Mouse (Mus musculus): ENCODE measurements around the gene Rnf220.

The Rnf220 gene

DNA sequence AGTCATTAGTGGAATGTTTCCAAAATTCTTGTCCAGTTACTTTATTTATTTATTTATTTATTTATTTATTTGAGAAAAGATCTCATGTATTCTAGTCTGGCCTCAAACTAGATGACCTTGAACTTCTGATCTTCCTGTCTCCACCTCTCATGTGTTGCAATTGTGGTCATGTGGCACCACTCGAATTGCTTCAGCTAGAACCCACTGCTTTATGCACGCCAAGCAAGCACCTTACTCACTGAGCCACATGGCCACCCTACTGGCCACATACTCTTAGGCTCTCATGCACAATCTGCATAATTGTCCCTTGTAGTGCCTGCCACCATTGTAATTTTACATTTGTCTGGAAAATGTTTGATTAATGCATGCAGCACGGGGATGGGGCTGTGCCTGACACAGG, 57.9 kb downstream of the Rnf220 start:
- no peaks in the 10 kb centered on the region for H3K9me3 ChIP-seq (ENCODE audit: low read length)
- peaks cover 13% of the 10 kb centered on the region; the same call in 1 of the 2 replicates for H3K27me3 ChIP-seq (ENCODE audit: insufficient read depth, low read length)
- peaks cover 39% of the 10 kb centered on the region for H3K4me1 ChIP-seq (replicated peaks; ENCODE audit: low read depth, low read length)
- no peak for TF ChIP-seq POU5F1 (IDR thresholded peaks at IDR 0.05; ENCODE audit: borderline replicate concordance, low read length)
- TF ChIP-seq NANOG (IDR thresholded peaks at IDR 0.05; ENCODE audit: borderline replicate concordance, low read length): no peak
- no peak for TF ChIP-seq CTCF (conservative IDR thresholded peaks at IDR 0.05; ENCODE audit: low read length)
- H3K36me3 ChIP-seq (ENCODE audit: insufficient read depth, low read length): no peaks in the 10 kb centered on the region
- H3K4me3 ChIP-seq (replicated peaks; ENCODE audit: low read length): no peak overlapping the region

DNA sequence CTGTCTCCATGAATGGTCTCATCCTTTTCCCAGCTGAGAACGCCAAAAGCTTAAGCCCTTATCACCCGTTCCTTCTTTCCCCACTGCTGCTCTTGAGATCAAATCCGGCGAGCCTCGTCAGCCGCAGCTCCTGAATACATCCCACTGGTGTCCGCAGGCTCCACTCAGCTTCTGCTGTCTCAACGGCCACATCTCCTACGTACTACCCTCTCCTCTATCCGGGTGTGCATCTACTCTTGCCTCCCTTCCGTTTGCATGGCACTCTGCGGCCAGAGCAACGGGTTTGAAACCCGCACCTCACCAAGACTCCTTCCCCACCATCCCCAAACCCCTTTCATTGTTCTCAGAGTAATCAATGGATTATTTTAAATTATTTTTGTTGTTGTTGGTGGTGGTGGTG, 58.8 kb downstream of the Rnf220 start:
- H3K27me3 ChIP-seq (ENCODE audit: insufficient read depth, low read length): peaks cover 13% of the 10 kb centered on the region; the same call in 1 of the 2 replicates
- H3K4me1 ChIP-seq (replicated peaks; ENCODE audit: low read depth, low read length): peaks cover 35% of the 10 kb centered on the region
- no peaks in the 10 kb centered on the region for H3K9me3 ChIP-seq (ENCODE audit: low read length)
- TF ChIP-seq CTCF (conservative IDR thresholded peaks at IDR 0.05; ENCODE audit: low read length): no peak
- H3K36me3 ChIP-seq (ENCODE audit: insufficient read depth, low read length): no peaks in the 10 kb centered on the region
- no peak overlapping the region for H3K4me3 ChIP-seq (replicated peaks; ENCODE audit: low read length)

DNA sequence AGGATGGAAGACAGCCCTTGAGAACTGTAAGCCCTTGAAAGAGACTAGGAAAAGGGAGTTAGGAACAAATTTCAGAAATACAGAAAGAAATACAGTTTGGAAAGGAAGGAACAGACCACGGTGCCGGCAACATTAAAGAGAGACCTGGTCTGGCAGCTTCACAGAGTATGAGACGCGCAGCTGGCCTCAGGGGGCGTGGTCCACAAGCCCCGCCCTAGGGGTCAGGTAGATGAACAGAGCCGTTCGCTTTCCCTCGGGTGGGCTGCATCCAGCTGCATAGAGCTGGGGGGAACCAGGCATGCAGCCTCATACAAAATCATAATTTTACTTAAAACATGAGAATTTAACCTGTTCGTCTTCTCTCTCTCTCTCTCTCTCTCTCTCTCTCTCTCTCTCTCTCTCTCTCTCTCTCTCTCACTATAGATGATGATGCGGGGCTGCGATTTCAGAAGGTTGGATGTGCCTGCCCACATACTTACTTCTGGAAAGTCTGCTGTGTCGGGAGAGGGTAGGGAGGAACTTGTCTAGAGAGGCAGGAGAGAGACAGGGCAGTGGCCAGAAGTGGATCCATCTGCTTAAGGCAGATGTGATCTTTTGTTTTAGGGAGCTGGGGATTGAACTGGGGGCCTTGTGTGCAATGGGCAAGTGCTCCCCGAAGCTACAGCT, 59.7 kb downstream of the Rnf220 start:
- no peaks in the 10 kb centered on the region for H3K36me3 ChIP-seq (ENCODE audit: insufficient read depth, low read length)
- H3K27me3 ChIP-seq (ENCODE audit: insufficient read depth, low read length): peaks cover 13% of the 10 kb centered on the region; the same call in 1 of the 2 replicates
- peaks cover 33% of the 10 kb centered on the region for H3K4me1 ChIP-seq (replicated peaks; ENCODE audit: low read depth, low read length)
- no peak for TF ChIP-seq CTCF (conservative IDR thresholded peaks at IDR 0.05; ENCODE audit: low read length)
- no peak overlapping the region for H3K4me3 ChIP-seq (replicated peaks; ENCODE audit: low read length)
- H3K9me3 ChIP-seq (ENCODE audit: low read length): no peaks in the 10 kb centered on the region

DNA sequence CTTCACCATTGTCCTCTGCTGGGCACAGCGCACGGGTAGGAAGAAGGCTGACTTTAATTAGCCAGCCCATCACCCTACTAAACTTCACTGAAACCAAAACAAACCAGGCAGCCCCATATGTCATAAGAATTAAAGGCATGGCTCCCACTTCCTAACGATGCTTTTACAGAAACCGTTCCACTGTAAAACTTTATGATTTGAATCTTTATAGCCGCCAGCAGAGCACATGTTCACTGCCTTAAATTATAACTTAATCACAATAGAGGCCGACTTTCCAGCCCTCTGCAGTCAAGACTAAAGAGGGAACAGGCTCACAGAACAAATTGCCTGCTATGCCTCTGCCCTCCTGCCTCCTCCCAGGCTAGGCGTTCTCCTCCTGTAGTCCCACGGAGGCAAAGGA, 62.5 kb downstream of the Rnf220 start:
- Histone ChIP-seq H3K4me1 (replicated peaks; ENCODE audit: low read depth, low read length) (peaks cover 42% of the 10 kb centered on the region), H3K27me3 (ENCODE audit: insufficient read depth, low read length) (peaks cover 13% of the 10 kb centered on the region; the same call in 1 of the 2 replicates), H3K4me3 (replicated peaks; ENCODE audit: low read length) (no peak overlapping the region), H3K36me3 (ENCODE audit: insufficient read depth, low read length) (no peaks in the 10 kb centered on the region), H3K9me3 (ENCODE audit: low read length) (no peaks in the 10 kb centered on the region)
- TF ChIP-seq CTCF (conservative IDR thresholded peaks at IDR 0.05; ENCODE audit: low read length): no peak
- no peak for TF ChIP-seq POU5F1 (IDR thresholded peaks at IDR 0.05; ENCODE audit: borderline replicate concordance, low read length)
- no peak for TF ChIP-seq NANOG (IDR thresholded peaks at IDR 0.05; ENCODE audit: borderline replicate concordance, low read length)

DNA sequence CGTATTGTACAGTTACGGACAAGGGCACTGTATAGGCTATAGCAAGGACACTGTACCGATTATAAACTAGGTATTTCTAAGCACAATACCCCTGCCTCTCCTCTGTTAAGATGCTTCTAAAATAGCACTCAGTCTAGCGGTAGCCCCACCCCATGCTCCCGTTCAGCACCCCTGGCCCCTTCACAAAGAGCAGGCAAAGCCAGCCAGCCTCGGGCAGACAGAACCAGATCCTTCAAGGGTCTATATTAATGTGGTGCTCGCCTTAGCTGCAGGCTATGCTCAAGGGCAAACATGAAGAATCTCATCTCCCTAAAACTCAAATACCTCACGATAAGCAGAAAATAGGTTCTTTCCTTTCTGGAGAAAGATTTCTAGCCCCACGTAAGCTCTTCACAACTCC, 67.2 kb downstream of the Rnf220 start:
- H3K27me3 ChIP-seq (ENCODE audit: insufficient read depth, low read length): peaks cover 7% of the 10 kb centered on the region
- no peak overlapping the region for H3K4me3 ChIP-seq (replicated peaks; ENCODE audit: low read length)
- no peaks in the 10 kb centered on the region for H3K36me3 ChIP-seq (ENCODE audit: insufficient read depth, low read length)
- no peaks in the 10 kb centered on the region for H3K9me3 ChIP-seq (ENCODE audit: low read length)
- peaks cover 46% of the 10 kb centered on the region for H3K4me1 ChIP-seq (replicated peaks; ENCODE audit: low read depth, low read length)
- TF ChIP-seq NANOG (IDR thresholded peaks at IDR 0.05; ENCODE audit: borderline replicate concordance, low read length) (no peak), CTCF (conservative IDR thresholded peaks at IDR 0.05; ENCODE audit: low read length) (no peak), POU5F1 (IDR thresholded peaks at IDR 0.05; ENCODE audit: borderline replicate concordance, low read length) (no peak)

DNA sequence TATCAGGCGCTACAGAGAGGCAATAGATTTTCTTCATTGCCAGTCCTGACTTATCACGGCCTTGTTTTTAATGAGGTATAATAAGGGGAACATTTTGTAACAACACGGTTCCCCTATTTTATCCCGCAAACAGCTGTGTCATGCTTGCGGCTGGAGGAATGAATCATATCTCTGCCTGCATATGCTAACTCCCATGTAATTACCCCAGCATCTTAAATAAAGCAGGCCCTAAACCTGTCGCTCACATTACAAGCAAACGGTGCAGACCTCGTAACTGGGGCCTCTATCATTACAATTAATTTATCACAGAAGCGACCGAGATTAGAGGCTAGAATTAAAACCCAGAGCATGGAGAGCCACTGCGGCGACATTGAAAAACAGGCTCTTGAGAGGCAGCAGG, 69.3 kb downstream of the Rnf220 start:
- Histone ChIP-seq H3K4me1 (replicated peaks; ENCODE audit: low read depth, low read length) (peaks cover 44% of the 10 kb centered on the region), H3K27me3 (ENCODE audit: insufficient read depth, low read length) (peaks cover 5% of the 10 kb centered on the region; the same call in 1 of the 2 replicates), H3K36me3 (ENCODE audit: insufficient read depth, low read length) (no peaks in the 10 kb centered on the region), H3K9me3 (ENCODE audit: low read length) (no peaks in the 10 kb centered on the region), H3K4me3 (replicated peaks; ENCODE audit: low read length) (no peak overlapping the region)
- TF ChIP-seq POU5F1 (IDR thresholded peaks at IDR 0.05; ENCODE audit: borderline replicate concordance, low read length) (no peak), CTCF (conservative IDR thresholded peaks at IDR 0.05; ENCODE audit: low read length) (no peak), NANOG (IDR thresholded peaks at IDR 0.05; ENCODE audit: borderline replicate concordance, low read length) (no peak)

DNA sequence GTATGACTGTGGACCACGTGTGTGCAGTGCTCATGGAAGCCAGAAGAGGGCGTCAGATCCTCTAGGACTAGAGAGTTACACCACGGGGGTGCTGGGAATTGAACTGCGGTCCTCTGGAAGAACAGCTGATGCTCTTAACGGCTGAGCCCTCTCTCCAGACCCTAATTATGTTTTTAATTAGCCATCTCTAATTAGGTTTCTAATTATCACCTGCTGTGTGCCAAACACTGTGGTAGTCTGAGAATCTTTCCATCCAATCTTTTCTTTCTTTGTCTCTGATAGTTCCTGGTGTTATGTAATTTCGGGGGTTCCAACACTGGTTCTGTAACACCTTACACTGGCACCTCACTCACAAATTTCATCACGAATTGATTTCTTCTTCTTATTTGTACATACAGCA, 75.8 kb downstream of the Rnf220 start:
- TF ChIP-seq CTCF (conservative IDR thresholded peaks at IDR 0.05; ENCODE audit: low read length): peak; percentile 29
- TF ChIP-seq POU5F1 (IDR thresholded peaks at IDR 0.05; ENCODE audit: borderline replicate concordance, low read length): no peak
- no peak for TF ChIP-seq NANOG (IDR thresholded peaks at IDR 0.05; ENCODE audit: borderline replicate concordance, low read length)
- Histone ChIP-seq H3K9me3 (ENCODE audit: low read length) (peaks cover 28% of the 10 kb centered on the region), H3K4me1 (replicated peaks; ENCODE audit: low read depth, low read length) (peaks cover 13% of the 10 kb centered on the region), H3K36me3 (ENCODE audit: insufficient read depth, low read length) (peaks cover 21% of the 10 kb centered on the region), H3K4me3 (replicated peaks; ENCODE audit: low read length) (no peak overlapping the region), H3K27me3 (ENCODE audit: insufficient read depth, low read length) (no peaks in the 10 kb centered on the region)

DNA sequence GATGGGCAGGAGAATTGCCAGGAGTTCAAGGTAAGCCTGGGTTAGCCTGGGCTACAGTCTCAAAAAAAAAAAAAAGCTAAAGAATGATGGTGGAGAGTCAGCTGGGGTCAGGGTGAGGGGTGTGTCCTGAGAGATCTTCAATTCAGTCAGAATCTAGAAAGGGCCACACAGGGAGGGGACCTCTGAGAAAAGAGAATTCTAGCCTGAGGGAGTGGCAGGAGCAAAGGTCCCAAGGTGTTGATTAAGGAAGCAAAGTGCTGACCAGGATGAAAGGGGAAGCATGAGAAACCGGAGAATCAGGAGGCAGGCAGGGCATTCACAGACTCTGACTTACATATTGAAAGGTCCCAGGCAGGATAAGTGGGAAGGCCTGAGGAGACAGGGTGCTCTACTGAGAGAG, 80.0 kb downstream of the Rnf220 start:
- TF ChIP-seq CTCF (conservative IDR thresholded peaks at IDR 0.05; ENCODE audit: low read length) (no peak), POU5F1 (IDR thresholded peaks at IDR 0.05; ENCODE audit: borderline replicate concordance, low read length) (no peak), NANOG (IDR thresholded peaks at IDR 0.05; ENCODE audit: borderline replicate concordance, low read length) (no peak)
- peaks cover 28% of the 10 kb centered on the region for H3K9me3 ChIP-seq (ENCODE audit: low read length)
- no peak overlapping the region for H3K4me3 ChIP-seq (replicated peaks; ENCODE audit: low read length)
- no peaks in the 10 kb centered on the region for H3K27me3 ChIP-seq (ENCODE audit: insufficient read depth, low read length)
- H3K36me3 ChIP-seq (ENCODE audit: insufficient read depth, low read length): peaks cover 21% of the 10 kb centered on the region
- peaks cover 51% of the 10 kb centered on the region for H3K4me1 ChIP-seq (replicated peaks; ENCODE audit: low read depth, low read length)

DNA sequence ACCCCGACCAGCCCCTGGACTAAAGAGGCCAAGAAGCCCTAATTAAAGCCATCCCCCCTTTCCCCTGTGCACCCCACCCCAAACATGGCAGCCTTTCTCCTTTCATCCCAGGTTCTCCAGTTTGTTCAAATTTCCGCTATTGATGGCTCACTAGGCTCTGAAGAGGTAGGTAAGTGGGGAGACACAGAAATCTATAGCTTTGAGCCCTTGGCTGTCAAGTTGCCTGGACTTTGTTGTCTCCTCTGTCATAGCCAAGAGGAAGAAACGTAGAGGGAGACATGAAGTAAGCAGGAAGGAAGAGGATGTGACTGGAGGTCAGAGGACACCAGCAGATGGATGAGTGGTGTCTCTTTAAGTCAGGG, 86.8 kb downstream of the Rnf220 start:
- H3K4me1 ChIP-seq (replicated peaks; ENCODE audit: low read depth, low read length): peaks cover 92% of the 10 kb centered on the region
- 0 out of 2 replicates have a peak overlapping the region, but pooled peaks have one; percentile 33 for H3K4me3 ChIP-seq (replicated peaks; ENCODE audit: low read length)
- H3K36me3 ChIP-seq (ENCODE audit: insufficient read depth, low read length): no peaks in the 10 kb centered on the region
- H3K27me3 ChIP-seq (ENCODE audit: insufficient read depth, low read length): no peaks in the 10 kb centered on the region
- no peaks in the 10 kb centered on the region for H3K9me3 ChIP-seq (ENCODE audit: low read length)
- no peak for TF ChIP-seq POU5F1 (IDR thresholded peaks at IDR 0.05; ENCODE audit: borderline replicate concordance, low read length)
- no peak for TF ChIP-seq CTCF (conservative IDR thresholded peaks at IDR 0.05; ENCODE audit: low read length)
- TF ChIP-seq NANOG (IDR thresholded peaks at IDR 0.05; ENCODE audit: borderline replicate concordance, low read length): no peak
